Mouse (Mus musculus) erythroblast, embryonic 14.5 days (primary cell): Measurements from ENCODE around the gene Tor2a. TPM values are rescaled to one million over a fixed set of nuclear protein-coding genes. Genes with fewer than 3 reads are reported as not detected.

Experiments used
- H3K27me3 ChIP-seq: 2 replicates; pipeline ENCODE4 v1.6.1; 2012; ENCODE audit warnings: inconsistent platforms; ENCODE audit not compliant: control insufficient read depth
- H3K36me3 ChIP-seq: 2 replicates; pipeline ENCODE4 v1.6.1; 2012; ENCODE audit warnings: mild to moderate bottlenecking, inconsistent platforms; ENCODE audit not compliant: control insufficient read depth
- H3K4me1 ChIP-seq: 2 replicates; pipeline ENCODE4 v1.6.1; 2012; ENCODE audit warnings: inconsistent platforms; ENCODE audit not compliant: control insufficient read depth
- H3K4me3 ChIP-seq: replicated peaks from 2 replicates; pipeline ENCODE3; 2012; ENCODE audit warnings: moderate library complexity, mild to moderate bottlenecking, inconsistent platforms
- H3K9me3 ChIP-seq: 2 replicates; pipeline ENCODE4 v1.6.1; 2012; ENCODE audit warnings: low read length, inconsistent platforms, mixed read lengths; ENCODE audit not compliant: control insufficient read depth
- GATA1 ChIP-seq: IDR thresholded peaks from 2 replicates; pipeline ENCODE4 v1.6.1; 2012; ENCODE audit warnings: low read length, inconsistent platforms, mixed read lengths
- TAL1 ChIP-seq: IDR thresholded peaks from 3 replicates; pipeline ENCODE4 v1.6.1; 2012; ENCODE audit warnings: low read length, inconsistent platforms, mixed read lengths
- polyA plus RNA-seq: library from polyadenylated mRNA; stranded (reverse); fragments of >175 nt; gene quantifications from 2 replicates; pipeline ENCODE4 v1.2.3, GENCODE M21; 2012

Tor2a gene
- polyA plus RNA-seq, 1 experiment = 1.5 TPM

DNA sequence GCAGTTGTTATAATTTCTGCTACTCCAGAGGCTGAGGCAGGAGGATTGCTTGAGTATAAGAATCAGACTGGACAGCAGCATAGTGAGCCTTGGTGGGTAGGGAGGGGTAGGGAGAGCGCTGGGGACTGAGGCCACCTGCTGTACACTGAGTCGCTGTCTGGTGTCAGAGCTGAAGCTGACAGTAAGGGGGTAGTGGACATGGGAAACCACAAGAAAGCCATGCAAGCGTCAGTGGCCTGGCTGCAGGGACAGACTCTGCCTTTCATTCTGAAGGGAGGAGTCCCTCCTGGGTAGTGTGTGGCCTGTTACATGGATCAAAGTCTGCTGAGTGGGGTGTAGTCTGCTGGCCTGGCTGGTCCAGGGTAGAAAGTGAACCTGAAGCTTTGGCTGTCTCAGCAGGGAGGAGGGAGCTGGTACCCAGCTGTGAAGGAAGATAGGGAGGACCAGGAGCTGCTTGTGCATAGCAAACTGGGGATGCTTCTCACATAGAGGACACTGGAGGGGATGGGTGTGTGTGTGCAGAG lies 20.7 kb upstream of the Tor2a start:
- Histone ChIP-seq H3K36me3 (no peaks in the 10 kb centered on the region), H3K4me3 (no peak overlapping the region), H3K27me3 (peaks cover 5% of the 10 kb centered on the region), H3K4me1 (peaks cover 5% of the 10 kb centered on the region), H3K9me3 (no peaks in the 10 kb centered on the region)
- no peak for TF ChIP-seq GATA1
- no peak for TF ChIP-seq TAL1

DNA sequence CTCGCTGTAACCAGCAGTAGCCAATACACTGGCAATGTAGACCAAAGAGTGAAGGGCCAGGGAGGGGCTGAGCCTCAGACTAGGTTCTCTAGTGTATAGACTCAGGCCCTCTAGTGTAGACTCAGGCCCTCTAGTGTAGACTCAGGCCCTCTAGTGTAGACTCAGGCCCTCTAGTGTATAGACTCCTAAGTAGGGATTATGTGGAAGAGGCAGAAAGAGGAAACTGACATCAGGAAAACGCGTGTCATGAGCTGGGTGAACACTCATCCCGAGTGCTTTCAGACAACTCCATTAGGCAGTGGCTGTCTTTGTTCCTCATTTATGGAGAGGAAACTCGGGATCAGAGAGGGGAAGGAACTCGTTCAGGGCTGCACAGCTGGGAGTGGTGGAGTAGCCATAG lies 20.0 kb upstream of the Tor2a start:
- Histone ChIP-seq H3K4me3 (no peak overlapping the region), H3K4me1 (peaks cover 6% of the 10 kb centered on the region)

DNA sequence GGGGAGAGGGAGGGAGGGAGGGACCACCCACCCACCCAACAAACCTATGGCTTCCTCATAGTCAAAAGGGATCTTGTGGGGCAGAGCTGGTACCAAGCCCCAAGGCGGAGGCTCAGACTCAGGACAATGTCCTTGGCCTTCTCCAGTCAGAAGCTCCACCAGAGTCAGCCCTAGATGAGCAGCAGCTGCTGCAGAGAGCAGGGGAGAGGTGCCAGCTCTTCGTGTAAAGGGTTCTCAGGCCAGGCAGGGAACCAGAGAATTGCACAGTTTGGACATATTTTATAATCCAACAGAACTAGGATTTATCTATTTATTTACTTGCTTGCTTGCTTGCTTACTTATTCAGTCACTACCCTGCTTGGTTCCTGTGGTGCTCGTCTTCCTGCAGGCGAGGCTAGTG lies 17.7 kb upstream of the Tor2a start:
- no peak for TF ChIP-seq GATA1
- TF ChIP-seq TAL1 = no peak
- Histone ChIP-seq H3K4me3 (no peak overlapping the region), H3K9me3 (no peaks in the 10 kb centered on the region), H3K4me1 (peaks cover 6% of the 10 kb centered on the region), H3K36me3 (no peaks in the 10 kb centered on the region), H3K27me3 (peaks cover 22% of the 10 kb centered on the region)

More for the DNA sequence above, 20.0 kb upstream of the Tor2a start:
- H3K36me3 ChIP-seq = no peaks in the 10 kb centered on the region
- no peaks in the 10 kb centered on the region for H3K9me3 ChIP-seq
- peaks cover 12% of the 10 kb centered on the region for H3K27me3 ChIP-seq
- no peak for TF ChIP-seq GATA1
- no peak for TF ChIP-seq TAL1

DNA sequence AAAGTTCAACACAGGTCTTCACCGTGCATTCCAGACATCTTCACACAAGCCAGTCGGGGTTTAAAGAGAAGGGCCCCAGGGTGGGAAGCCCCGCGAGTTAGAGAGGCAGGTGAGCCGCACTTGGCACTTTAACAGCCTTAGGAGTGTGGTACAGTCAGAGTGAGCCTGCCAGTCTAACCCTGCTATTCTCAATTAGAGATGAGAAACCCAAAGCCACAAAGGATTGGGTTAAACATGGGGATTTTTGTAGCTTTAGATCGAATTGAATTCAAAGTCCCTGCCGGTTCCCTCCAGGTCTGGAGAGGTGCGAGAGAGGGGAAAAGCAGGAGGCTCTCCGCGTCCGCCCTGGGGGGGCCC lies 16.1 kb upstream of the Tor2a start, which contains the start of gene 6330409D20Rik:
Gene 6330409D20Rik, minus strand, starts transcription at position 101 of the 357 bp plus-strand sequence.
- H3K36me3 ChIP-seq = no peaks in the 10 kb centered on the region
- H3K27me3 ChIP-seq = peaks cover 22% of the 10 kb centered on the region
- TF ChIP-seq GATA1 (no peak), TAL1 (no peak)
- no peak within 1 kb of the TSS for H3K4me3 ChIP-seq
- H3K9me3 ChIP-seq = no peaks in the 10 kb centered on the region
- peaks cover 6% of the 10 kb centered on the region for H3K4me1 ChIP-seq

DNA sequence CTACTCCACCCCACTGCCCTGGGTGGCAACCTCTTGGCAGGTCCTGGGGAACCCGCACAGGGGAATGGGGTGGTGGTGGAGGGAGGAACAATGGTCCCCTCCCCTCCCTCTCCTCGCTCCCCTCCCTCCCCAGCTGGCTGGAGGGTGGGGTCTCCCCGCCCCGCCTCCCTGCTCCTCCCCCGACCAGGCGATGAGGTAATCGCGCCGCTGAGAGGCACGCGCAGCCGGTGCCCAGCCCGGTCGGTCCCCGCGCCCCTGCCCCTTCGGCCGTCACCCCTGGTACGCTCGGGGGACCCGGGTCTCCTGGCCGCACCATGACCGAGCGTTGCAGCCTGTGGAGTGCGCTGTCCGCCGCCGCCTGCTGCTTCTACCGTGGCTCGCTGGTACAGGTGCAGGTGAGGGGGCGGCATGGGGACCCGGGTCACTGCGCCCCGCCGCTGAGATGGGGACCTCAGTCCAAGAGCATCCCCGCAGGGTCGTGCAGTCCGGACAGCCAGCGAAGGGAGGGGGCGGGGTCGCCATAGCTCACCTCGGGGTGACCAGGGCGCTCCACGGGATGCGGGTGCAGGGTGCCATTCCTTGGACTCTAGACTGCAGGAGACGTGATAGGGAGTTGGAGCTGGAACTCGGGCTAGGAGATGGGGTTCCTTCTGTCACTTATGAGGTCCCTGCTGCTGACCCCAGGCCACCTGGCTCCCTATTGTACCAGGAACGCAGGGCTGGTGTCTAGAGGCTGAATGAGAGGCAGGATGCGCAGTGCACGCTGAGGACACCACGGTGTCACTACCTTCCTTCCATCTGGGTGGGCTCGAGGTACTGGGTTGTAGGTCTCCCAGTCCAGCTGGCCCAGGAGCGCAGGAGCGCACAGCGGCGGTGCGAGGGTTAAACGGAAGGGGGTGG lies 15.5 kb upstream of the Tor2a start:
- Histone ChIP-seq H3K36me3 (no peaks in the 10 kb centered on the region), H3K9me3 (no peaks in the 10 kb centered on the region), H3K4me1 (peaks cover 3% of the 10 kb centered on the region), H3K27me3 (peaks cover 22% of the 10 kb centered on the region), H3K4me3 (no peak overlapping the region)
- TF ChIP-seq TAL1 = no peak
- TF ChIP-seq GATA1 = no peak

DNA sequence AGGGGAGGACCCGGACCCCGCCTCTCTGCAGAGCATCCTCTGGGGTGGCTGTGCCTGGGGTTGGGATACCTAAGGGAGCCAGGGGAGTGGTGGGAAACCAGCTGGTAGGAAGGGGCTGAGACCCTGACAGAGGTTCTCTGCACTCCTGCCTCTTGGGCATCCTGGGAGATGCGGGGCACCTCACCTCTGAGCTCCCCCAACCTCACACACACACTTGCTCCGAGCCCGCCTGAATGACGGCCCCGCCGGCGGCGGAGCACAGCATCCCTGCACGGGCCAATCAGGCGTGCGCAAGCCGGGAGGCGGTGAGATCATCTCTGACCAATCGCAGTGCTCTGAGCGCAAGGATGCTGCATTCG lies 14.9 kb upstream of the Tor2a start:
- Histone ChIP-seq H3K4me1 (peaks cover 3% of the 10 kb centered on the region), H3K27me3 (peaks cover 22% of the 10 kb centered on the region), H3K4me3 (no peak overlapping the region), H3K36me3 (no peaks in the 10 kb centered on the region), H3K9me3 (no peaks in the 10 kb centered on the region)
- TF ChIP-seq TAL1 = no peak
- TF ChIP-seq GATA1 = no peak

DNA sequence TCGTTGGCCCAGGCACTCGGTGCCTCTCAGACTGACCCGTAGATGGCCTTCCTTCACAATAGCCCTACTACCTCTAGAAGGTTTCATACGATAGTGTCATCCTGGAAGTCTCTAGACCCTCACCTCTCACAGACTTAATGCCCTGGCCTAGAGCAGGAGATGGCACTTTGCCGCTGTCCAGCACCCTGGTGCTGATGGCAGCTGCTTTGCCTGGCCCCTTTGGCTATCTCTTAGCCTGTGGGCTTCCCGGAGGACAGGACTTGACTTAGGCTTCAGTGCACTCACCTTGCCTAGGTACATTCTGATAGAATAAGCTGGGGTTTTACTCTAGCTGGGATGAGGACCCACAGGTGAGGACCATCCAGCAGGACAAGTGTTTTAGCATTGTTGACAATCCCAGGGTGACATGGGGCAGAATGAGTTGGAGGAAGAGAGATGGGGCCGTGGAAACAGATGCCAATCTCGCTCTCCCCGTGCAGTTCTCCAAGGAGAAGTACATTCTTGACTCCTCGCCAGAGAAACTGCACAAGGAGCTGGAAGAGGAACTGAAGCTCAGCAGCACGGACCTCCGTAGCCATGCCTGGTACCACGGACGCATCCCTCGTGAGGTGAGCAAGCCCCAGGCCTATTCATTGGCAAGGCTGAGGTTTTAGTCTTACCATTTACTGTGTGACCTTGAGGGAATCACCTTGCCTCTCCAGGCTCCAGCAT lies 12.6 kb upstream of the Tor2a start:
- Histone ChIP-seq H3K36me3 (no peaks in the 10 kb centered on the region), H3K9me3 (no peaks in the 10 kb centered on the region), H3K4me3 (no peak overlapping the region), H3K4me1 (peaks cover 3% of the 10 kb centered on the region), H3K27me3 (peaks cover 22% of the 10 kb centered on the region)
- no peak for TF ChIP-seq TAL1
- no peak for TF ChIP-seq GATA1

DNA sequence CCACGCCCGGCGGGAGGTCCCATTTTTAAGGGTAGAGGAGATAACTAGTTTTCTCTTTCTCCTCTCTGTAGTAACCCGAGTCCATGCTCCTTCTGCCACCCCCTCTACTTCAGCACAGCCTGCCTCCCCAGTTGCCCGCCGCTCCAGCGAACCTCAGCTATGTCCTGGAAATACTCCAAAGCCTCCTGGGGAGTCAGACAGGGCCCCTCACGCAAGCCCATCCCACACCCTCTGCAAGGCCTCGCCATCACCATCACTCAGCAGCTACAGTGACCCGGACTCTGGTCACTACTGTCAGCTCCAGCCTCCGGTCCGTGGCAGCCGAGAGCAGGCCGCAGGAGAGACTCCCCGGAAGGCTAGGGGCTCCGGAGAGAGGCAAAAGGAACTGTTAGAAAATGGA lies 8.0 kb upstream of the Tor2a start:
- Histone ChIP-seq H3K9me3 (no peaks in the 10 kb centered on the region), H3K4me1 (no peaks in the 10 kb centered on the region), H3K36me3 (no peaks in the 10 kb centered on the region), H3K4me3 (no peak overlapping the region), H3K27me3 (no peaks in the 10 kb centered on the region)
- TF ChIP-seq GATA1 (no peak), TAL1 (no peak)

DNA sequence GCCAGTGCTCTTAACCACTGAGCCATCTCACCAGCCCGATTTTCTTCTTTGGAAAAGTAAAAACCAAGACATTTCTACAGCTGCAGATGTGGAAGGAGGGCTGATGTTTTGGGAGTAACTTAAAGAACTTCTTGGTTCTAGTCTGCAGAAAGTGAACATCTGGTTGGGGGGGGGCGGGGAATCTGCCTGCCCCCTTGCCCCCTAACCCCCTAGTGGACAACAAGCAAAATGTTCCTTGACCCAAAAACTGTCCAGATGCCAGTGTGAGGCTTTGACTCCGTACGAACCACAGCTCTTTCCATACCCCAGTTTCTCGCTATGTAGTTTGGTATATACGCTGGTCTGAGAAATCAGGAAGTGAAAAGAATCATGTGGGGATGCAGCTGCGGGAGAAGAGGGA lies 6.8 kb upstream of the Tor2a start:
- Histone ChIP-seq H3K27me3 (no peaks in the 10 kb centered on the region), H3K9me3 (no peaks in the 10 kb centered on the region), H3K36me3 (no peaks in the 10 kb centered on the region; the same call in 1 of the 2 replicates), H3K4me1 (no peaks in the 10 kb centered on the region), H3K4me3 (no peak overlapping the region)
- no peak for TF ChIP-seq GATA1
- no peak for TF ChIP-seq TAL1
